ENCODE assay signal across 7 mouse cellular contexts in the genomic region with DNA sequence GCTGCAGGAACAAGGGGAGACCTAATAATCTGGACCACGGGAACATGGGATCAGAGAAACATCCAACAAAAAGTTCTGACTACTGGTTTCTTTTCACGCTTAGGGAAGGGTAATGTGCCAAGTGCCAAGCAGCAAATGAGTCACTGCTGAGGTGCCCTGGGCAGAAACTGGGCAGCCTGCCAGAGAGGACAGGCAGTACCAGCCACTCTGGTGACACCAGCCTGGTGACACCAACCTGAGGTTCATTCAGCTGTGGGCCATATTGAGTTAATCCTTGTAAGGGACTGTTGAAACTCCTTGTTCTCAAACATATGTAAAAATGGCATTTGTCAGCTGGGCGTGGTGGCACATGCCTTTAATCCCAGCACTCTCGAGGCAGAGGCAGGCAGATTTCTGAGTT. TPM values are rescaled to one million over a fixed set of nuclear protein-coding genes. Genes with fewer than 3 reads are reported as not detected.
DNase-seq lines count a peak whose midpoint lies in the region; ATAC-seq and TF ChIP-seq lines count a peak whose summit lies in the region.

No protein-coding gene starts in this region.

- no peaks in the 10 kb centered on the region for H3K27me3 ChIP-seq in liver, embryonic 13.5 days

- 86% methylated on average over 4 of the region's 4 CpGs for WGBS in liver, embryonic 13.5 days (ENCODE audit: insufficient replicate concordance)

- no peak for TF ChIP-seq CTCF in bone marrow macrophage, adult 2 months (IDR thresholded peaks at IDR 0.05; ENCODE audit: low read depth, low read length)

- H3K9me3 ChIP-seq in liver, embryonic 13.5 days (replicated peaks) = no peaks in the 10 kb centered on the region

- peaks cover 59% of the 10 kb centered on the region for H3K36me3 ChIP-seq in liver, embryonic 13.5 days

- no peak for TF ChIP-seq POLR2A in bone marrow macrophage, adult 2 months (IDR thresholded peaks at IDR 0.05; ENCODE audit: borderline replicate concordance, low read depth, low read length)

- H3K4me3 ChIP-seq in bone marrow macrophage, adult 2 months (ENCODE audit: insufficient read depth, low read length) = no peak overlapping the region
- no peak overlapping the region for H3K4me3 ChIP-seq in liver, embryonic 13.5 days (replicated peaks)

- no peak for ATAC-seq in liver, embryonic 13.5 days (ENCODE audit: low read depth)
- no peak for ATAC-seq in frontal cortex, adult (ENCODE audit: low TSS enrichment)

- H3K4me1 ChIP-seq in bone marrow macrophage, adult 2 months (ENCODE audit: control insufficient read depth, insufficient read depth, low read length) = peaks cover 14% of the 10 kb centered on the region
- H3K4me1 ChIP-seq in liver, embryonic 13.5 days (replicated peaks) = peaks cover 66% of the 10 kb centered on the region

- H3K27ac ChIP-seq in bone marrow macrophage, adult 2 months (ENCODE audit: insufficient read depth, low read depth, low read length) = peak overlapping the region; percentile 91
- H3K27ac ChIP-seq in liver, embryonic 13.5 days = peak overlapping the region; percentile 97

- H3K4me2 ChIP-seq in liver, embryonic 13.5 days = peak overlapping the region; percentile 77

- H3K9ac ChIP-seq in liver, embryonic 13.5 days = peak overlapping the region; percentile 92

- DNase-seq in retina, postnatal 1 day = peak; percentile 21
- no peak for DNase-seq in retina, embryonic 14.5 days (ENCODE audit: low spot score)
- no peak for DNase-seq in liver, embryonic 13.5 days
- DNase-seq in urinary bladder, postnatal 36 days (ENCODE audit: low spot score in 2 of 2) = peak; percentile 29 to 72
- DNase-seq in layer of hippocampus, adult 18-20 months (ENCODE audit: low spot score in 2 of 2) = no peak

RNA-seq across cellular contexts. Expression of gene Rcc1, which starts 1.2 kb away (rescaled TPM):
- polyA plus RNA-seq in bone marrow macrophage, adult 2 months (2012; ENCODE audit: insufficient read depth, insufficient read length, missing spikeins) = 19.5 and 19.8 TPM in 2 replicates
- 79.4 and 80.2 TPM in 2 replicates for polyA plus RNA-seq in liver, embryonic 13.5 days (2015; fragmentation: Nextera tagmentation; extraction: Ambion mirVana)
- total RNA-seq in layer of hippocampus, adult 18-20 months (2021) = 10 to 100 TPM in 1 of 2 experiments, 1 to 10 TPM in 1; 9.8 to 12.3 TPM

RNA-seq across cellular contexts. Expression of gene Trnau1ap, which starts 25.2 kb away (rescaled TPM):
- polyA plus RNA-seq in bone marrow macrophage, adult 2 months (2012; ENCODE audit: insufficient read depth, insufficient read length, missing spikeins) = 21.2 and 26.1 TPM in 2 replicates
- 43.1 and 45.3 TPM in 2 replicates for polyA plus RNA-seq in liver, embryonic 13.5 days (2015; fragmentation: Nextera tagmentation; extraction: Ambion mirVana)
- total RNA-seq in layer of hippocampus, adult 18-20 months (2021) = 10 to 100 TPM; 21.9 to 22.0 TPM

RNA-seq across cellular contexts. Expression of gene Rab42, which starts 51.4 kb away (rescaled TPM):
- polyA plus RNA-seq in bone marrow macrophage, adult 2 months (2012; ENCODE audit: insufficient read depth, insufficient read length, missing spikeins) = 1.5 TPM in 1 of 2 replicates, not detected in the other
- polyA plus RNA-seq in liver, embryonic 13.5 days (2015; fragmentation: Nextera tagmentation; extraction: Ambion mirVana) = 0.44 and 1.2 TPM in 2 replicates
- total RNA-seq in layer of hippocampus, adult 18-20 months (2021) = 1 to 10 TPM; 1.2 to 2.5 TPM

Comparison
In these comparisons a context has a peak if more than half of its experiments do, and no peak if none do; other contexts are left out.
1. DNase-seq: peak in retina, postnatal 1 day (single experiment) and urinary bladder, postnatal 36 days (2 of 2); none in retina, embryonic 14.5 days (single experiment), liver, embryonic 13.5 days (single experiment) and layer of hippocampus, adult 18-20 months (0 of 2).